Mouse (Mus musculus): ENCODE results near the gene Tmem267.

Tmem267 gene

DNA sequence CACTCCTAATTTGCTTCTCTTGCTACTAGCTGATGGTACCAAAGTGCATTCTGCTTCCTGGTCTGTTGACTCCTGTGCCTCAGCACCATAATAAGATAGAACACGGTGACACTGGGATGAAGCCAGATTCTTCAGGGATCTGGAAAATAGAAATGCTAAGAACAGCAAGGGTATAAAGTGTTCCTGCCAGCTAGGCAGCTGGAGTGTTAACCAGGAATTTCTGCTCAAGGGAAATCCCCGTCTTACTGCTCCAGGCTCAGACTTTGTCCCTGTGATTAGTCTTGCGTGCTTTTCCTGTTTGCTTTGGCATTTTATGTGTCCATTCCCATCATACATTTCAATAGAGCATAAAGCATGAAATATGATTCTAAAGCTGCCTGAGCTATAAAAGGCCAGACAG lies 131.9 kb downstream of the Tmem267 start:
- peak; percentile 83 for DNase-seq

DNA sequence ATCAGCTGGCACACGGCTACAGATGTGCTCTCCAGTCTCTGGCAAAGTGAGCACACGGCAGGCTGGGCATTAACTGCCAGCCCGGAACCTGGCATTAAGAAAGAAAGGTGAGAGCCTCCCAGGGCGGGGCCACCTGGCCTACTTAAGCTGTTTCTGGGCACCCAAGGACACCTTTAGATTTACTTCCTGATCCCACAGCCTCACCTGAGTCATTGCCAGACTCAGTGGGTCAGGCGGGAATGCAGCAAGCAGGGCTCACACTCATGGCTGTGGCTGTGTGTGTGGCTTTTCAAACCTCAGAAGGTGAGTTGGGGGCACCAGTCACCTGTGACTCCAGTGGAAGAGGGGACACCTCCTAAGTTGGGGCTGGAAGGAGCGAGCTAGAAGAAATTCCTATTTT lies 135.8 kb downstream of the Tmem267 start, which contains the start of gene Ccl28:
Gene Ccl28 (plus strand): TSS at position 186 of the 400 bp plus-strand sequence.
- no peak for DNase-seq

DNA sequence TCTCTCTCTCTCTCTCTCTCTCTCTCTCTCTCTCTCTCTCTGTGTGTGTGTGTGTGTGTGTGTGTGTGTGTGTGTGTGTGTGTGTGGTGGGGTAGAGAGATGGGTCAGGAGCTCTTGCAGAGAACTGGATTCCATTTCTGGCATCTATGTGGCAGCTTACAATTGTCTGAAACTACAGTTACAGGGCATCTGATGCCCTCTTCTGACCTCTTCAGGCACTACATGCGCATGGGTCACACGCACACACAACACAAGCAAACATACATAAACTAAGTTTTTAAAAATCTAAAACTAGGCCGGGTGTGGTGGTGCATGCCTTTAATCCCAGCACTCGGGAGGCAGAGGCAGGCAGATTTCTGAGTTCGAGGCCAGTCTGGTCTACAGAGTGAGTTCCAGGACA lies 138.1 kb downstream of the Tmem267 start:
- peak; percentile 51 for DNase-seq

DNA sequence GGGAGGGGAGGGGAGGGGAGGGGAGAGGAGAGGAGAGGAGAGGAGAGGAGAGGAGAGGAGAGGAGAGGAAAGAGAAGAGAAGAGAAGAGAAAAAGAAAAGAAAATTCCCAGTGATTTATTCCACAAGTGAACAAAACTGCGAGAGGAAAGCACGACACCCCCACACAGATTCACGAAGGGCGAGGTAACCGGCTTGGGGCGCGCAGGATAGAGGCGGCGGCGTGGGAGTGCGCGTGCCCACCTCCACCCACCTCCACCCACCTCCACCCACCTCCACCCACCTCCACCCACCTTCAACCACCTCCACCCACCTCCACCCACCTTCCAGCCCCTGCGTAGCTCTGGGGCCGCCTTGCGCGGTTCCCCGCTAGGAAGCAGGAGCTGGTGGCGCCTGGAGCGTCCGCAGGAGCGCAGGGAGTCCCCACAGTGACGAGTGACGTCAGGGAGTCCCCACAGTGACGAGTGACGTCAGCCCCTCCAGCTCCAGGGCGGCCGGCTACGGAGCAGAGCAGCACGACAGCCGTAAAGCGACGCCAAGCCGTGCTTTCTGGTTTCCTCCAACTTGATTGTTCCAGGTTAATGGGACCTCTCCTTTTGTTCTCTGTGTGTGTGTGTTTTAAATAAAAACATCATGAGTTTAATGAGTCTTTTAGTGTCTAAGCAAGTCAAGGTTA lies 143.8 kb downstream of the Tmem267 start:
- peak; percentile 92 for DNase-seq

DNA sequence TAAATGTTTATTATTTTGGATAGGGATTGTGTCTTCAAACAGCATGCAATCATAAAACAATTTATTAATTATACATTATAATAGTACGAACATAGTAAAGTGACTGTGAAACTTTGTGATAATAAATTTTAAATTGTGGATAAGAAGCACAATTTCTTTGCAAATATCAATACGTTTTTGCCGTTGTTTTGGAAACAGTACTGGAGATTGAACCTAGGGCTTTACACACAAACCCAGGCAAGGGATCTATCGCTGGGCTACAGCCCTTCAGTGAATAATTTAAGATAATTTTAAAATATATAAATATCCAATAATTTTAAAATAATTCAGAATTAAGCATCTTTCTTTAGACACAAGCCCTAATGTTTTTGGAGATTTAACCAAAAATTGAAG lies 144.3 kb downstream of the Tmem267 start:
- no peak for DNase-seq

DNA sequence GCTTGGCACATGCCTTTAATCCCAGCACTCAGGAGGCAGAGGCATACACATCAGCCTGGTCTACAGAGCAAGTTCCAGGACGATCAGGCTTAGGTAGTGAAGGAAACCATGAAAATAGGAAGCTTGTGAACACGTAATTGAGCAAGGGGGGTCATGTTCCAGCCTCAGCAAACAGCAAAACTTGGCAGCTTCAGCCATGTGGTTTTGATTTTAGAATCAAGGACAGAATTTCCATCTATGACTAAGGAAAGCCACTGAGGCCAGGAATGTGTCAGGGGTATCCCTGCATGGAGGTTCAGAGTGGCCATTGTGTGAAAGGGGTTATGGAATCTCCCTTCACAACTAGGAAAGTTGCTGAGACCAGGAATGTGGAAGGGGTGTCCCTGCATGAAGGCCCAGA lies 147.7 kb downstream of the Tmem267 start:
- no peak for DNase-seq

DNA sequence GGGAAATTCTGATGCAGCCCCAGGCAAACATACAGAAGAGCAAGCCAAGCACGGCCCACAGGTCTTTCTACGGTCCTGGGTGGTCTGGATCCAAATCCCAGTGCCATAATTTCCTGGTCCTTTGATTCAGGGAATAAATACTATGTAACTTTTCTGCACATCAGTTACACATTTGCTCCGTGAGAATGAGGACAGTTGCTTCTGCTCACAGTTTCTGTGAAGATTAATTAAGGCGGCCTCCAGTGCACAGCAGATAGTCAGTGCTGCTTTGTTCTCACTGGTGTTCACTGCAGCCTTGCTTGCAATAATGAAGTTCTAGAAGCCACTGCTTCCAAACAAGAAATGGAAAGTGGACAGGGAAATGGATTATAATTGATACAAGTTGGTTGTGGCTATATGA lies 150.0 kb downstream of the Tmem267 start:
- peak; percentile 23 for DNase-seq

DNA sequence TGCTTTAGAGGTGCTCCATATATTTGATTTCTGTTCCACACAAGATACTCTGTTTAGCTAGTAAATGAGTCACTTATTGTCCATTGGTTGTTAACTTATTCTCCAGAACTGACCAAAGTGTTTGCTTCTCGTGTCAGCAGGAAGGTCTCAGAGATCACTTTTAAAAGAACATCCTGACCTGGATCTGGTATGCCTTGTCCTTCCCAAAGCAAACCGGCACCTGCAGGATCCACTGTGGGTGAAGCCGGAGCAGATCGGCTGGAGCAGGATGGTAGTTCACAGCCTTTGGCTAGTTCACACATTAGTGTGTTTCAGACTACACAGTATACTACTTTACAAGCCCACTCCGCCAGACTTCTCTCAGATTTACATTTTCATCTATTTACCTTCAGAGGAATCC lies 150.6 kb downstream of the Tmem267 start:
- peak; percentile 66 for DNase-seq

DNA sequence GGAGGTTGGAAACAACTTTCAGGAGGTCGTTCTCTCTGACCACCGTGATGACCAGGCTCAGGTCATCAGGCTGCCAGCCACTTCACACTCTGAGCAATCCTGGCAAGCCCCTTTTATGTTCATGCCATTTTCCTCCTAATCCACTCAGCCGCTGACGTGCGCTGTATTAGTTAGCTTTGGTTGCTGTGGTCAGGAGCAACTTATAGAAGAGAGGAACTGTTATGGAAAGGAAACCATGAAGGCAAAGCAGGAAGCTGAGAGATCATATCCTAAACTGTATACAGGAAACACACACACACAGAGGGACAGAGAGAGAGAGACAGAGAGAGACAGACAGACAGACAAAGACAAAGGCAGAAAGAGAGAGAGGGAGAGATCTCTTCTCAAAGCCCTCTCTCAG lies 151.5 kb downstream of the Tmem267 start:
- no peak for DNase-seq

DNA sequence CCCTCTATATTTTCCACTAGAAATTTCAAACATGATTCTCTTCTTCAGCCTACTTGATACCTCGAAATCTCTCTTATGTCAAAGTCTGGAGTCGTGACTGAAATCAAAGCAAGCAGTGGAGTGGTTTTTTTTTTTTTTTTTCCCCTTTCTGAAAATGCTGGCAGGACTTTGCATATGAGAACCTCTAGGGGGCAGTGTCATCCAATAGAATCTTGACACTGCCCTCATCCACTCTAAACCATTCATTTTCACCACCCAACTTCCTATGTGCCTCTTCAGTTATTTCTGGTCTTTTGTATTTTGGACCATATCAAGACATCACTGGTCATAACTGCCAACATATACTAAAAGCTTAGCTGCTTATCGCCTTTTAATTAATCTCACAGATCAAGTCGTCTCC lies 152.7 kb downstream of the Tmem267 start:
- DNase-seq, result peak; percentile 53

DNA sequence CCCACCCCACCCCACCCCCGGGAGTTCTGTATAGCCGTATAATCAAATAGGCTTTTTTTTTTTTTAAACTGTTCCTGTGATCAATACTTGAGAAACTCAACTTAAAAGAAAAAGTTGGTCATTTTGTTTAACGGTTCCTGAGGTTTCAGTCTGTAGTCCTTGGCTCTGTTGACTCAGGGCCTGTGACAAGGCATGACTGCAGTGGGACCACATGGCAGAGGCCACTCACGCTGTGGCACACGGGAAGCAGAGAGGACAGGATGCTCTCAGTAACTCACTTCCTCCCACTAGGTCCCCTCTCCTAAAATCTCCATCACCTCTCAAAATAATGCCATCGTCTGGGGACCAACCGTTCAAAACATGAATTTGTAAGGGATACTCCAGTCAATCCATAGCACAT lies 153.3 kb downstream of the Tmem267 start:
- DNase-seq, result no peak

DNA sequence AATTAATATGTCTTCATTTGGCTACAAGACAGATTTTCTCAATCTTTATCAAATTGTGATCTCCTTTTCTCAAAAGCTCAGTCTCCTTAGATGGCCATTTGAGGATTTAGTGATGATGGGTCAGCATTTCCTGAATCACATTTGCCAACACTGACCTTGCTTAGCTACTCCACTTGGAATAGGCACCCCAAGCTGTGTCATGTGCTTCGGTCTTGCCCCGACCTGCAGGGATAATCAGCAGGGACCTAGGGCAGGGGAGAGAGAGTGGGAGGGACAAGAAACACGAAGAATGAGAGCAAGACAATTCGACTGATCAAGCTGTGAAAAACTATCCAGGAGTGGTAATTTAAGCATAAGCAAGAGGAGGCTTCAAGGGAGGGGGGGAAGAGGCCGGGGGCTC lies 156.9 kb downstream of the Tmem267 start:
- no peak for DNase-seq

DNA sequence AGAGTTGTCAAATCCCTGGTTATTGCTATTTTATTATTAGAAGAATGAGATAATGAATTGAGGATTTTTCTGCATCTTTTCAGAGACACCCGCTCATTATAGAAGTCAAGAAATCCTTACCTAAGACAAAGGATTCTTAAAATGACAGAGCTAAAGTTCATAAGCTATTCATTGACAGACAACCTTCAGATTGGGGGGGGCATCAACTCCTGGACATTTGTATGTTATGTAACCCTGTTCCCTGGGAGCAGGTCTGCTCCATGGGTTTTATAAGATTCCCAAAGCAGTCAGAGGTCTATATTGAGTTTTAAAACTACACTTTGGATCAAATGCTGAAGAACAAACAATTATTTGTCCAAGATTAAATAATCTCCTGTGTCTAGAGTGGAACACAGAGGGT lies 158.7 kb downstream of the Tmem267 start:
- DNase-seq, result peak; percentile 21

DNA sequence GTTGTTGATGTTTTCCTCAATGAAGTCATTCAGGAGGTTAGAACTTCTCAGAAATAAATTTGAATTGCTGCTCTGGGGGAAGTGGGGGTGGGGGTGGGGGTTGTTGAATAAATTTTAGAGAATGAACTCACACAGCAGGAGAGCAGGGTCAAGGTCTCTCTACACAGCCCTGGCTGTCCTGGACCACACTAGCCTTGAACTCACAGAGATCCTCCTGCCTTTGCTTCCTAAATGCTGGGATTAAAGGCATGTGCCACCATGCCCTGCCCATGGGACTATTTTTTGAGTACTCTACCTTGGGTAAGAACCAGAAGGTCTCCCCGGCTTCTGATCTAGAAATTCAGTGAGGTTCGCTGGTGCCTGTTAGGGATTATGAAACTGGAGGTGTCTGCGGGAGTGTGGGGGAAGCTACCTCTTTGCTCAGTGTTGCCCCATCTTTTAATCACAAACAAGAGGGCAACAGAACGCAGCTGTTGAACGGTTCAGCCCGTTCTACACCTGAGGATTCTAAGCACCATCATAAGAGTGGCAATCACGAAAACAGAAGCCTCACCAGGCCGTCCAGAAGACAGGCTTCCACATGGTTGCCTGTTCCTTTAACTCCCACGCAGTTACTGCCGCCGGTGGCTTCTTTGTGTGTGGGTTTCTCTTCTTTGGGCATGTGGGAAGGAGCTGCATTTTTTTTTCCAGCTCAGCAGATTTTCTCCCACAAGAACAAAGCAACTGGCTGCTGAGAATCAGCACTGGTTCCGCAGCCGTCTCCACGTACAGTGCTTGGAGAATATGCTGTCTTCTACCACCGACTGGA lies 161.3 kb downstream of the Tmem267 start:
- no peak for DNase-seq

DNA sequence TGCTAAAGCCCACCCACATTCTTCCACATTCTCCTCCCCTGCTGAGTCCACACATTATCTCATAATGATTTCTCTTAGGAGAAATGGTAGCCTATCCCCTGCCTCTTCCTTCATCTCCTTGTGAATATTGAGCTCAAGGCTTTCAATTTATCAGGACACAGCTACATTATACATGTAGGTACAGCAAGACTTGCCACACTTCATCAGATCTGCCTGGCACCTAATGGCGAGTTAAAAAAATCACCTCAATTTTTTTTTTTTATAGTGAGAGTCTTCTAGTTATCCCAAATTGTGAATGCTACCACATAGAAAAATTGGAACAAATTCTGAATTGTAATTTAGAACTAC lies 161.8 kb downstream of the Tmem267 start:
- DNase-seq, result no peak

DNA sequence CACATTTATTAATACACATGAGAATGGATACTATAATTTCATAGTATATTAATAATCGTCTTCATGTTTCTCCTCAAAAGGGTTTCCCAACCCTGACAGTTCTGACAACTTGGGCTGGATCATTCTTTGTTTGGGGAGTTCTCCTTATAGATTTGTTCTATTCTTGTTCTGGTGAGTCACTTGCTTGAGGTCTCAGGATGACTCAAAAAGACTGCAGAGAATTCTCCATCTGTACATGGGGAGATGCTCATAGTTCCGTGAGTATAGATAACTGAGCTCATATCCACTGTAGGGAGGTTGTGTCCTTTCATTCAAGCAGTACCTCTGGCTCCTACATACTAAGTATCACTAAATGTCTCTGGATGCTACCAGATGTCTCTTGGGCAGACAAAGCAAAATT lies 166.9 kb downstream of the Tmem267 start:
- no peak for DNase-seq

DNA sequence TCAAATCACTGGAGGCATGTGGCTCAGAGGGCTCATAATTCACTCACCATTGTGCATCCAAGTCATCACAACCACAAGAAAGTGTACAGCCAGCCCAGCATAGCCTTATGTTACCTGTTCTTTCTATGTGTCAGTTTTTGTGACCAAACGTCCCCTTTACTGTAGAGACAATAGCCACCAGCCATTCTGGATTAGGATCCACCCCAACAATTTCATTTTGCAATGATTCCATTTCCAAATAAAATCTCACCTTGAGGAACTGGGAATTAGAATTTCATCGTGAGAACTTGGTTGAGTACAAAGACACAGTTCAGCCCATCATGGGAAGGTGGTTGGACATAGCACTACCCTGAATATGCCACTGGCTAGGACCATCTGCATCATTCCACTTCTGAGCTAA lies 168.4 kb downstream of the Tmem267 start:
- DNase-seq, result no peak

DNA sequence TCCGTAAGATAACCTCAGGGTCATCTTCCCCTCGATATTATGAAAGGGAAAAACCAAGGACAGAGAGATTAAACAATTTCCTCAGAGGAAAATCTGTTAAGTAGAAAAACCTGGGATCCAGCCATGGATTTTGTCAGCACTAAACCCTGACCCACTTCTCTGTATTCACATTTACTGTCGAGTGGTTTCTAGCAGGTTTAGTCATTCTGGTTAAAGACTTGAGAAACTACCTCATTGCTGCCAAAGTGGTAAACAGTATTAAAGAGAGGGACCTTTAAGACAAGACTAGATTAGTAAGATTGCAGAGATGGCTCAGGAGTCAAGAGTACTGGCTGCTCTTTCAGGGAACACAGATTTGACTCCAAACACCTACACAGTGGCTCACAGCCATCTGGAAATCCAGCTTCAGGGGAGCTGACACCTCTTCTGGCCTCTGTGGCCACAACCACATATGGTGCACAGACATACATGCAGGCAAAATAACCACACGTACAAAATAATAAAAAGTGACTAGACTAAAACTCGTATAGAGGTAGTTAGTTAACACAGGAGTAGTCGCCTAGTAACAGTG lies 169.1 kb downstream of the Tmem267 start:
- no peak for DNase-seq

All from kidney, postnatal 14 days (tissue).